Mouse (Mus musculus) E14TG2a.4 (cell line): ENCODE results near the gene Scn4b.

ENCODE experiments used
- H3K27me3 ChIP-seq: 2 replicates; pipeline ENCODE4 v1.6.1; 2014; ENCODE audit warnings: low read length, control low read depth; ENCODE audit not compliant: insufficient read depth
- H3K36me3 ChIP-seq: 2 replicates; pipeline ENCODE4 v1.6.1; 2014; ENCODE audit warnings: low read length, control low read depth; ENCODE audit not compliant: insufficient read depth
- H3K4me1 ChIP-seq: replicated peaks from 2 replicates; pipeline ENCODE4 v1.6.1; 2014; ENCODE audit warnings: low read depth, low read length, control low read depth
- H3K4me3 ChIP-seq: replicated peaks from 2 replicates; pipeline ENCODE4 v1.5.1; 2014; ENCODE audit warnings: mild to moderate bottlenecking, low read length
- H3K9me3 ChIP-seq: 2 replicates; pipeline ENCODE4 v1.6.1; 2014; ENCODE audit warnings: low read length, control low read depth
- CTCF ChIP-seq: conservative IDR thresholded peaks from 2 replicates; pipeline ENCODE4 v1.5.1; 2014; ENCODE audit warnings: low read length
- NANOG ChIP-seq: IDR thresholded peaks from 2 replicates; pipeline ENCODE4 v1.6.1; 2014; ENCODE audit warnings: borderline replicate concordance, low read length, mixed read lengths
- POU5F1 ChIP-seq: IDR thresholded peaks from 2 replicates; pipeline ENCODE4 v1.6.1; 2014; ENCODE audit warnings: low read length, borderline replicate concordance

The Scn4b gene

DNA sequence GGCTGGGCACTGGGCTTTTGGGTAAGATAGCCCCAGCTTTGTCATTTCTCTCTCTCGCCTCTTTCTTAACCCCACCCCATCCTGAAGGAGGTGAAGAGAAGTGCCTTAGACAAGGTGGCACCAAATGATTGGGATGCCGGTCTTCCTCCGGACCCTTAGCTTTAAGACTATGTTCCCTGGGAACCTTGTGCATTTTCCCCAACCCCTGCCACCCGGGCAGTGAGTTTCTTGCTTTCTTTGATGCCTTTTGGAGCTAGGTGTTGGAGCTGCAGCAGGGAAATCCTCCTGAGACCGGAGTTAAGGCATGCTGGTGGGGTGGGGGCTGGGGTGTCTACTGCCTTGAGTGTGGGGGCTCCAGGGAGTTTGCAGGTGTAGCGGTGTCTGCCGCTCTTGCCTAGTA, 887 bp downstream of the Scn4b start:
- Histone ChIP-seq H3K4me1 (peaks cover 41% of the 10 kb centered on the region), H3K4me3 (peak overlapping the region; percentile 79), H3K36me3 (no peaks in the 10 kb centered on the region), H3K27me3 (peaks cover 94% of the 10 kb centered on the region), H3K9me3 (no peaks in the 10 kb centered on the region)
- TF ChIP-seq CTCF (no peak), POU5F1 (no peak), NANOG (no peak)

DNA sequence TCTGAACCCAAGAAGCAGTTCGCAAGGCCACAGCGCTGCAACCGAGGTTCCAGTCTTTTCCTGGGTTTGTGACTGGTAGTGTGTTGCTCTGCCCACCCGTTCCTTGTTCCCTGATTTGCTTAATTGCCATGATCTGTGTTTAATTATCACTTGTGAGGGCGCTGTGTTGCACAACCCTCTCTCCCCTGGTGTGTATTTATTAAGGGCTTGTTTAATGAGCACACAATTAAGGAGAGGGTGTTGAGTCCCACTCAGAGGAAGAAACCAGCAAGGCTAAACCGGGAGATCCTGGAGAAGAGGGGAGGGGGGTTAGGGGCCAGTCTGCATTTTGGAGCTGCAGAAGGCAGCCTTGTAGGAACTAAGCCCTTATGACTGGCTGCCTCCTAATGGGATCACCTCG, 2.8 kb downstream of the Scn4b start:
- no peak overlapping the region for H3K4me3 ChIP-seq

DNA sequence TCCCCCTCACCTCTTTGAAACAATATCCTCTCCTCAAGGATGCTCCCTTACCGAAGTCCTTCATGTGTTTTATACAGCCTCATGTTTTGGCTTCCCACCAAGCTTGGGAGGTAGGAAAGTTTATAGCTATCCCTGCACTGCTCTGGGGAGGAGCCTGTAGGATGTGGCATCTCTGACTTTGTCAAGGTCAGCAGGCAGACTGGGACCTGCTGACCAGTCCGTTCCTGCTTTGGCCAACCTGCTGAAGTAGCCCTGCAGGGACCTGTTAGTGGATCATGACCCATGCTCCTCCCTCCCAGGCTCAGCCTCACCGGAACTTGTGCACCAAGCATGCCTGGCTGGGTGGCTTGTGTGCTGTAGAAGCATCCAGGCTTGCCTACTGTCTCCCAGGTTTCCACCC, 4.5 kb downstream of the Scn4b start:
- H3K27me3 ChIP-seq = peaks cover 87% of the 10 kb centered on the region
- H3K36me3 ChIP-seq = no peaks in the 10 kb centered on the region
- H3K4me1 ChIP-seq = peaks cover 63% of the 10 kb centered on the region
- no peak overlapping the region for H3K4me3 ChIP-seq
- H3K9me3 ChIP-seq = no peaks in the 10 kb centered on the region
- TF ChIP-seq CTCF (no peak), POU5F1 (no peak), NANOG (no peak)

More for the DNA sequence above, 2.8 kb downstream of the Scn4b start:
- Histone ChIP-seq H3K9me3 (no peaks in the 10 kb centered on the region), H3K27me3 (peaks cover 95% of the 10 kb centered on the region), H3K36me3 (no peaks in the 10 kb centered on the region), H3K4me1 (peaks cover 54% of the 10 kb centered on the region)
- TF ChIP-seq NANOG = no peak
- no peak for TF ChIP-seq POU5F1
- TF ChIP-seq CTCF = no peak

DNA sequence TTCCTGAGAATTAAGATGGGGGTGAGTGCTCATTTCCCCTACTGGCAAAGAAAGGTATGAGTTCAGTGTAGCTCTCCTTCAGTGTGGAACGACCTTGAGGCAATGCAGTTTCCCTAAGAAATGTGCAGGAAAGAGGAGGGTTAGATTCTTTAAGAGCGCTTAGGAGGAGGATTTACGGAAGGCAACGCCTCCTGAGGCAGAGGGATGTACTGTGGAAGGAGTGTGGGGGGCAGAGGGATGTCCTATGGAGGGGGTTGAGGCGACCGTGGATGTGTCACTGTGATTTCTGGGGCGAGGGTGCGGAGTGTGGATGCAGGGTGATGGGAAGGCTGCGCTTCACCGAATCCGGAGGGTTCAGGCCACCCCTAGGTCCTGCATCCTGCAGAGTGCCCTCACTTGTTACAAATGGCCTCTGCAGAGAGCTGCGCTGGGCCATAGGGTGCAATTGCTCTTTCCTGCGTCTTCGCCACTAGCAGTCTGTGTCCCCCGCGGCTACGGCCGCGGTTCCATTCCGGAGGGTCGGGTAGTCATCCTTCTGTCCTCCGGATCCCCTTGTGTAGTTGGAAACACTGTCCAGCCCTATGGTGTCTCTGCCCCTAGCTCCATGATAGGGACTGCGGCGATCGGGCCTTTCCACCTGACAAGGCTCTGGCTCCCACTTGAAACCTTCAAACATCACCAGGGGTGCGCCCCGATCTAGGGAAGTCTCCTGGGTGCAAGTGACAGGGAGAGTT, 7.5 kb downstream of the Scn4b start:
- TF ChIP-seq CTCF = peak; percentile 31
- TF ChIP-seq POU5F1 = no peak
- H3K27me3 ChIP-seq = peaks cover 82% of the 10 kb centered on the region
- no peaks in the 10 kb centered on the region for H3K36me3 ChIP-seq
- no peaks in the 10 kb centered on the region for H3K9me3 ChIP-seq
- H3K4me1 ChIP-seq = peaks cover 51% of the 10 kb centered on the region
- H3K4me3 ChIP-seq = peak overlapping the region; percentile 64

DNA sequence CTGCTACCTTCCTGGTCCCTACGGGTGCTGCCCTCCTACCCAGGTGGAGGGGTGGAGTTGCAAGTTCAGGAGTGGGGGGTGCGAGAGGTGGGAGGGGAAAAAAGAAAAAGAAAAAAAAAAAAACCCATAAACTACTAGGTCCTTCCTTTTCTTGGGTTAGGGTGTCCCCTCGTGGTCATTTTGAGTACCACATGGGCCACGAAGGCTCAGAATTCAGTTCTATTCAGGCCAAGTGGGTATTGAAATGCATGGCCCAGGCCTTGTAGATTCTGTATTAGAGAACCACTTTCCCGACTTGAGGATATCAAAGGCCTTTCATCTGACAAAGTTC, 8.0 kb downstream of the Scn4b start:
- Histone ChIP-seq H3K36me3 (no peaks in the 10 kb centered on the region), H3K4me3 (peak overlapping the region; percentile 64), H3K9me3 (no peaks in the 10 kb centered on the region), H3K4me1 (peaks cover 50% of the 10 kb centered on the region), H3K27me3 (peaks cover 81% of the 10 kb centered on the region)
- no peak for TF ChIP-seq POU5F1
- TF ChIP-seq CTCF = peak; percentile 90

DNA sequence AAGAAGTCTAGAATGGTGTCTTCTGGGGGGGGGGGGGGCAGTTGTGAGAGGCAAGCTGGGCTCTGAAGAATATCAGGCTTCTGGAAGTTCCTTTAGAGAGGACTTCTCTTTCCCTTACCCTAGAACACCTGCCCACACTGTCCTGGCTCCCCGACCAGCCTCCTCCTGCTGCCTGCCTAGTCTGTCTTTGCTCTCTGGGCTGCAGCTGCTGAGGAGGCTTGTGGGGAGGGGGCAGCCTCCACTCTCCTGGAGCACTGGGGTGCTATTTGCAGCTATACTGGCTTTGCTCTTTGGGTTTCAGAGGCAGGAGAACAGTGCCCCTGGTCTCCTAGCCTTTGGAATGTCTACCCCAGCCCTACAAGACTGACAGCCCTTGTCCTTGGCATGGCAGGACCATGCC, 12.7 kb downstream of the Scn4b start:
- peaks cover 46% of the 10 kb centered on the region for H3K27me3 ChIP-seq
- no peak overlapping the region for H3K4me3 ChIP-seq
- no peaks in the 10 kb centered on the region for H3K9me3 ChIP-seq
- peaks cover 17% of the 10 kb centered on the region for H3K4me1 ChIP-seq
- no peak for TF ChIP-seq NANOG
- no peaks in the 10 kb centered on the region for H3K36me3 ChIP-seq

DNA sequence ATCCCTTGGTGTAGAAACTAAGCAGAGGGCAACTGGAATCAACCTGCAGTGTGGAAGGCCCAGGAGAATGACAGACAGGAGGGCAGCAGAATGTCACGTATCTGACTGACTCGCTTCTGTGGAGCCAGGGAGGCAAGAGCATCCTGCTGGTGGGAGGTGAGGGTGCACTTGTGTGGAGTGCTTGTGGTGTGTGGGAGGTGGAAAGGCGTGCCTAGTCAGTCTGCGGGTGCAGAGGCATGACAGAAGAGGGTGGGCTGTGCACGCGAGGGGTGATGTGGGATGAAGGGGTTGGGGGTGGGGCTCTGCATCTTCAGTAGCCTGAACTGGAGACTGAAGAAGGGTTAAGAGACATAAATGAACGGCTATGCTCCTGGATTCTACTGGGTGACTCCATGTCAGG, 15.2 kb downstream of the Scn4b start:
- Histone ChIP-seq H3K4me1 (0 out of 2 replicates have a peak, but pooled peaks cover 3% of the 10 kb centered on the region), H3K36me3 (no peaks in the 10 kb centered on the region), H3K27me3 (peaks cover 31% of the 10 kb centered on the region), H3K4me3 (no peak overlapping the region), H3K9me3 (peaks cover 5% of the 10 kb centered on the region)
- no peak for TF ChIP-seq NANOG
- TF ChIP-seq CTCF = no peak
- no peak for TF ChIP-seq POU5F1

DNA sequence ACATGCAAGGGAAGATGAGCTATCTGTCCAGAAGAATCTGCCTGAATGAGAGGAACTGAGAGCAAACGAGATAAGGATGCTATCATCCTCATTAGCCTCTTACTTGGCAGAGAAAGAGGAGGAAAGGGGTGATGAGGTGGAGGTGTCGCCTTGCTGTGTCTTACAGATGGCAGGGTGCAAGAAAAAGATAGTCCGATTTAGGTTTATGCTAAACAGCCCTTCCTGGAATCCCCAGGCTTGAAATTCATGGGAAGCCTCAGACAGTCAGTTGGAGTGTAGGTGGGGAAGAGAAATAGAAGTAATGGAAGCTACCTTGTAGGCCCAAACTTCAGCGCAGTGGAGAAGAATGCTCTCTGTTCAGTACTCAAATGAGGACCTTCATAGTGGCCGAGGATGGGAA, 29.7 kb downstream of the Scn4b start:
- Histone ChIP-seq H3K36me3 (no peaks in the 10 kb centered on the region), H3K9me3 (peaks cover 8% of the 10 kb centered on the region), H3K4me1 (0 out of 2 replicates have a peak, but pooled peaks cover 6% of the 10 kb centered on the region), H3K4me3 (no peak overlapping the region), H3K27me3 (no peaks in the 10 kb centered on the region)
- no peak for TF ChIP-seq POU5F1
- no peak for TF ChIP-seq NANOG
- no peak for TF ChIP-seq CTCF

DNA sequence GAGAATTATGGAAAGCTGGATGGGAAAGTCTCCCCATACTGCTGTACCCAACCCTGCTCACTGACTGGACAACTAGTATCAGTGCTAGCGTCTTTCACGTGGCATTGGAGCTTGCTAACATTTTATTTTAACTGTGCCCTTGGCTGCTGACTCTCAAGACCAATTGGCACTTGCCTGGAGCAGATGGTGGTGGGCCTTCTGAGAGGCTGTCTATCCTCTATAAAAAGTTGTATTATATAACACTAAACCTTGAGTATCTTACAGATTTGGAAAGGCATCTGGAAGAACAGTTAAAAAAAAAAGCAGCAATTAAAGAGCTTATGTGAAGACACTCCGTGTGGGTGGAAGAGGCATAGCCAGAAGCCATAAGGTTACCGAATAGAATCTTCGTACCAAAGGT, 32.0 kb downstream of the Scn4b start:
- no peak for TF ChIP-seq POU5F1
- TF ChIP-seq CTCF = no peak
- no peak for TF ChIP-seq NANOG
- no peak overlapping the region for H3K4me3 ChIP-seq

More for the DNA sequence above, 32.0 kb downstream of the Scn4b start:
- Histone ChIP-seq H3K4me1 (0 out of 2 replicates have a peak, but pooled peaks cover 4% of the 10 kb centered on the region), H3K27me3 (no peaks in the 10 kb centered on the region), H3K36me3 (no peaks in the 10 kb centered on the region), H3K9me3 (peaks cover 8% of the 10 kb centered on the region)
